Mouse (Mus musculus) frontal cortex, postnatal 14 days (tissue): ENCODE measurements at regions not wholly inside any gene's neighbourhood (a gene's known extent, or its start where the extent isn't known, plus 50 kb on each side); places are given as distances from the start of the nearest gene placed in this dataset.
"Not testable (repeated sequence)": the region's sequence is repeated elsewhere in the genome, so short reads cannot be mapped to it uniquely, and the experiment has no call there.

Experiments used
- DNase-seq, 2 experiments: peaks; one replicate each; pipeline ENCODE4 v3.0.0; 2022; ENCODE audit warnings: low spot score in 2 of 2

GRCm38 (mm10) chr16:22327386-22327785 is 61.6 kb upstream of the Tra2b start:
- DNase-seq: no peak

DNA sequence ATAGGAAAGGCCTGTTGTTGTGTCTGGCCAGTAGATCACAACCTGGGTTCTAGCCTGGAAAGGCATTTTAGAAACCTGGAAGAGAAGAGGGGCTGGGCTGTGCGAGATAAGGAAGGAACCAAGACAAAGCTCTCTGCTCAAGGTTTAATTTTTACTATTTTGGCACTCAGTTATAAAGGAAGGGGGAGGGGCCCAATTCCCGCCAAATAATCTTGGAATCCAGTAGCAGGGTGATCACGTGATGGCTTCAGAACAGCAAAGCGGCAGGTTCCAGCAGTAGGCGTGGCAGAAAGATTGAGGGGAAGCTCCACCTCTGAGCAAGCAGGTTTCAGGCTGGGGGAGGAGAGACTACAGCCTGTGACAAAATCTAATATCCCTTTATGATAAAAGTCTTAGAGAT is 59.4 kb upstream of the Tra2b start:
- DNase-seq: not testable (repeated sequence)

- peak; percentile 11 to 22 for DNase-seq
Observed at GRCm38 (mm10) chr16:22316251-22316711, 50.5 kb upstream of the Tra2b start.
